8 mouse cellular contexts compared by ENCODE assay signal in the genomic region with DNA sequence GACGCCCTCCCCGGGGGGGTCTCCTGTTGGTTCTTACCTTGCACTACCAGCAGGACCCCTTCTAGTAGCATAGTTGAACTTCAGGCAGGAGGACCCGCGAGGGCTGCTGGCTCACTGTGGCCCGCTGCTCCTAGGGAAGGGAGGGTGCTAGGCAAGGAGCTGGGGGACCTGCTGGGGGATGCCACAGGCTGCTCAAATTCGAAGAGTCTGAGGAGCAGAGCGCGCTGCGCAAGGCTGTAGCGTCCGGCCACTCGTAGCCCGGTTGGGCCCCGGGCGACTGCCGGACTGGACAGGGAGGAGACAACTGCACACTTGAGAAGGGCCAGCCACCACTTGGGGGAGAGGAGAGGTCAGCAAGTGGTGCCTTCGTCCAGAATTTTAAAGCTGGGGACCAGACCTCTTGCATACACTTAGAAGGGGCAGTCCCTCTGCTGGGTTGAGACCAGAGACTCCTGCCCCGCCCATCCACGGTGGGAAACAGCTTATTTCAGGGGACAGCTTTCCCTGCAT. TPM values are rescaled to one million over a fixed set of nuclear protein-coding genes. Genes with fewer than 3 reads are reported as not detected.
DNase-seq lines count a peak whose midpoint lies in the region; ATAC-seq lines count a peak whose summit lies in the region.

Gene Mamdc2, minus strand, starts transcription at position 455 of the 510 bp plus-strand sequence.

- peak; percentile 11 for DNase-seq in NIH3T3 (ENCODE audit: low read depth)
- peak; percentile 55 for DNase-seq in embryo, embryonic 11 days
- DNase-seq in mesoderm, embryonic 11.5 days (ENCODE audit: low read depth, low spot score) = peak; percentile 39

- no peak for ATAC-seq in erythroblast, adult 5-6 weeks (replicated peaks; ENCODE audit: low FRiP score, poor library complexity, severe bottlenecking)
- no peak; the same call in 1 of the 2 replicates for ATAC-seq in heart, embryonic 16.5 days (replicated peaks; ENCODE audit: extremely low read depth, insufficient read depth, low FRiP score)
- peak; percentile 61; the same call in 1 of the 2 replicates for ATAC-seq in limb, embryonic 12.5 days (ENCODE audit: insufficient number of reproducible peaks, insufficient read depth, low FRiP score, low TSS enrichment, low read depth)
- peak; percentile 45; the same call in 1 of the 2 replicates for ATAC-seq in stomach, embryonic 15.5 days (ENCODE audit: insufficient read depth, low FRiP score, low read depth)

- no peak within 1 kb of the TSS for H3K27ac ChIP-seq in heart, embryonic 16.5 days (ENCODE audit: low read length)
- no peak within 1 kb of the TSS for H3K27ac ChIP-seq in limb, embryonic 12.5 days
- no peak within 1 kb of the TSS for H3K27ac ChIP-seq in stomach, embryonic 15.5 days

- WGBS in heart, embryonic 16.5 days = 2% methylated on average over 19 of the region's 19 CpGs
- 2% methylated on average over 19 of the region's 19 CpGs for WGBS in limb, embryonic 12.5 days
- WGBS in stomach, embryonic 15.5 days = 2% methylated on average over 19 of the region's 19 CpGs

- no peaks in the 10 kb centered on the region for H3K9me3 ChIP-seq in erythroblast, embryonic 14.5 days (ENCODE audit: control insufficient read depth, low read length)
- H3K9me3 ChIP-seq in heart, embryonic 16.5 days (replicated peaks; ENCODE audit: control insufficient read depth, low read length) = peaks cover 7% of the 10 kb centered on the region; the same call in 1 of the 2 replicates
- peaks cover 8% of the 10 kb centered on the region; the same call in 1 of the 2 replicates for H3K9me3 ChIP-seq in limb, embryonic 12.5 days
- no peaks in the 10 kb centered on the region for H3K9me3 ChIP-seq in stomach, embryonic 15.5 days

- H3K9ac ChIP-seq in heart, embryonic 16.5 days (ENCODE audit: low read length) = peak within 1 kb of the TSS; percentile 70
- peak within 1 kb of the TSS; percentile 54 for H3K9ac ChIP-seq in limb, embryonic 12.5 days (replicated peaks)
- H3K9ac ChIP-seq in stomach, embryonic 15.5 days = peak within 1 kb of the TSS; percentile 1; the same call in 1 of the 2 replicates

- peaks cover 10% of the 10 kb centered on the region for H3K27me3 ChIP-seq in erythroblast, embryonic 14.5 days (ENCODE audit: control insufficient read depth)
- H3K27me3 ChIP-seq in heart, embryonic 16.5 days (ENCODE audit: control insufficient read depth, insufficient read depth, low read length) = no peaks in the 10 kb centered on the region
- 0 out of 2 replicates have a peak, but pooled peaks cover 3% of the 10 kb centered on the region for H3K27me3 ChIP-seq in limb, embryonic 12.5 days
- no peaks in the 10 kb centered on the region for H3K27me3 ChIP-seq in stomach, embryonic 15.5 days (replicated peaks)

- H3K4me1 ChIP-seq in erythroblast, embryonic 14.5 days (ENCODE audit: control insufficient read depth) = no peaks in the 10 kb centered on the region; the same call in 1 of the 2 replicates
- H3K4me1 ChIP-seq in heart, embryonic 16.5 days (ENCODE audit: control insufficient read depth, insufficient read depth, low read length) = peaks cover 10% of the 10 kb centered on the region
- peaks cover 22% of the 10 kb centered on the region for H3K4me1 ChIP-seq in limb, embryonic 12.5 days (replicated peaks)
- H3K4me1 ChIP-seq in stomach, embryonic 15.5 days = peaks cover 8% of the 10 kb centered on the region

- H3K4me3 ChIP-seq in erythroblast, embryonic 14.5 days (replicated peaks) = peak within 1 kb of the TSS; percentile 28
- peak within 1 kb of the TSS; percentile 61 for H3K4me3 ChIP-seq in heart, embryonic 16.5 days (ENCODE audit: low read length)
- peak within 1 kb of the TSS; percentile 45 for H3K4me3 ChIP-seq in limb, embryonic 12.5 days (replicated peaks)
- peak within 1 kb of the TSS; percentile 47 for H3K4me3 ChIP-seq in stomach, embryonic 15.5 days (replicated peaks)

- no peaks in the 10 kb centered on the region for H3K36me3 ChIP-seq in erythroblast, embryonic 14.5 days (ENCODE audit: control insufficient read depth)
- H3K36me3 ChIP-seq in heart, embryonic 16.5 days (ENCODE audit: control insufficient read depth, insufficient read depth) = no peaks in the 10 kb centered on the region
- H3K36me3 ChIP-seq in limb, embryonic 12.5 days = no peaks in the 10 kb centered on the region
- no peaks in the 10 kb centered on the region for H3K36me3 ChIP-seq in stomach, embryonic 15.5 days

- H3K4me2 ChIP-seq in heart, embryonic 16.5 days (ENCODE audit: low read depth, low read length) = peak within 1 kb of the TSS; percentile 98
- H3K4me2 ChIP-seq in limb, embryonic 12.5 days = peak within 1 kb of the TSS; percentile 93
- H3K4me2 ChIP-seq in stomach, embryonic 15.5 days = peak within 1 kb of the TSS; percentile 97

RNA-seq across cellular contexts. Expression of gene Mamdc2, which starts in this region (rescaled TPM):
- polyA plus RNA-seq in erythroblast, embryonic 14.5 days (2012) = not detected in 2 replicates
- not detected in 2 replicates for total RNA-seq in erythroblast, adult 5-6 weeks (2015; ENCODE audit: low replicate concordance)
- total RNA-seq in erythroblast, adult 5-6 weeks (2017; ENCODE audit: low replicate concordance) = not detected in 2 replicates
- 1.6 and 1.8 TPM in 2 replicates for polyA plus RNA-seq in heart, embryonic 16.5 days (2015; fragmentation: Nextera tagmentation; extraction: Ambion mirVana)
- polyA plus RNA-seq in limb, embryonic 12.5 days (2016; fragmentation: Nextera tagmentation; extraction: Ambion mirVana) = 0.65 and 1.2 TPM in 2 replicates
- 3.8 and 4.1 TPM in 2 replicates for polyA plus RNA-seq in stomach, embryonic 15.5 days (2015; fragmentation: Nextera tagmentation; extraction: Ambion mirVana)

Comparison
In these comparisons a context has a peak if more than half of its experiments do, and no peak if none do; other contexts are left out.
1. ATAC-seq: peak in limb, embryonic 12.5 days (single experiment) and stomach, embryonic 15.5 days (single experiment); none in erythroblast, adult 5-6 weeks (single experiment) and heart, embryonic 16.5 days (single experiment).
2. H3K9ac ChIP-seq: peak in every context shown above with its lines; median percentile 70 in heart, embryonic 16.5 days; 54 in limb, embryonic 12.5 days; 1 in stomach, embryonic 15.5 days.
3. Peak in every context shown above with its lines, with median percentiles within 50 percentile points of each other: H3K4me3 ChIP-seq, DNase-seq and H3K4me2 ChIP-seq.